ENCODE assay signal across 20 mouse cellular contexts in genomic region chr19:45209776-45210422, GRCm38 (mm10). TPM values are rescaled to one million over a fixed set of nuclear protein-coding genes. Genes with fewer than 3 reads are reported as not detected.
"Had no signal": no experiment of that assay in that cellular context is flagged by ENCODE, and none has a peak within 500 bp of the region (broad histone marks: within the 10 kb centered on the region; RNA-seq: fewer than 3 reads in every experiment).

No protein-coding gene starts in this region.

- H3K4me1 ChIP-seq: midbrain, embryonic 15.5 days; neural tube, embryonic 13.5 days had no signal

- DNase-seq: kidney, adult 18-20 months; kidney, postnatal 14 days; liver; liver, embryonic 13.5 days; lung, adult 18-20 months; right cerebral cortex, postnatal 14 days; thymus, adult 18-20 months; thymus, postnatal 14 days had no signal

- H3K36me3 ChIP-seq: intestine, embryonic 15.5 days; kidney, embryonic 15.5 days; liver, embryonic 13.5 days; midbrain, embryonic 10.5 days; midbrain, embryonic 15.5 days; neural tube, embryonic 13.5 days had no signal

- ATAC-seq: intestine, embryonic 15.5 days; midbrain, embryonic 15.5 days had no signal

- H3K4me2 ChIP-seq: intestine, embryonic 15.5 days; kidney, embryonic 15.5 days; liver, embryonic 13.5 days; midbrain, embryonic 15.5 days; neural tube, embryonic 13.5 days had no signal

- H3K4me3 ChIP-seq: intestine, embryonic 15.5 days; kidney, embryonic 15.5 days; left cerebral cortex, adult 2 months; liver, embryonic 13.5 days; midbrain, embryonic 10.5 days; midbrain, embryonic 15.5 days; neural tube, embryonic 13.5 days had no signal

- H3K27ac ChIP-seq: intestine, embryonic 15.5 days; kidney, embryonic 15.5 days; left cerebral cortex, adult 2 months; liver, embryonic 13.5 days; midbrain, embryonic 10.5 days; midbrain, embryonic 15.5 days; neural tube, embryonic 13.5 days had no signal

- H3K9ac ChIP-seq: intestine, embryonic 15.5 days; kidney, embryonic 15.5 days; liver, embryonic 13.5 days; midbrain, embryonic 15.5 days; neural tube, embryonic 13.5 days had no signal

- H3K9me3 ChIP-seq: intestine, embryonic 15.5 days; kidney, embryonic 15.5 days; liver, embryonic 13.5 days; midbrain, embryonic 15.5 days; neural tube, embryonic 13.5 days had no signal

RNA-seq across cellular contexts. Expression of gene Lbx1, which starts 25.7 kb away (rescaled TPM):
- total RNA-seq: layer of hippocampus, adult 8-10 months; layer of hippocampus, postnatal 25 days; left cerebral cortex, adult 2 months had no signal
- polyA plus RNA-seq: large intestine, adult 2 months; liver, embryonic 13.5 days; lung, embryonic 16.5 days; spleen, adult 2 months had no signal

RNA-seq across cellular contexts. Expression of gene Tlx1, which starts 59.4 kb away (rescaled TPM):
- total RNA-seq: layer of hippocampus, adult 8-10 months; layer of hippocampus, postnatal 25 days; left cerebral cortex, adult 2 months; left cerebral cortex, postnatal 14 days had no signal
- polyA plus RNA-seq: kidney, embryonic 15.5 days; large intestine, adult 2 months; liver, embryonic 13.5 days; lung, embryonic 16.5 days; midbrain, embryonic 15.5 days had no signal
